In the genomic region with DNA sequence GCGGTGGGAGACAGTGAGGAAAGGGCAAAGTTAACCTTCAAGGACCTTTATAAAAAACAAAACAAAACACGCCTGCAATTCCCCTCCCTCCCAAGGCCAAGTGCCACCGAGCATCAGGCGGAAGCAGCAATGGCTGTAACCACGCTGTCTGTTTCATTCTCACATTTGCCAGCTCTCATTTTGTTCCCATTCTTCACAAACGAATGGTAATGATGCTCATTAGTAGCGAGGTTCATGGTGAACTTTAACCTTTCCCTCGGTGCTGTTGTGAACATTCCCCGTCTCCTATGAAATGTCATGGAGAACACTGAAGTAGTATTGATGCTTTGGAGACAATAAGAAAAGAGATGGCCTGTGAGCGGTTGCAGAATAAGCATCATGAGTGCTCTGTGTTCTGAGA, we compare ENCODE assay signal across 19 mouse cellular contexts.
"Had no signal": no experiment of that assay in that cellular context is flagged by ENCODE, and none has a peak within 500 bp of the region (broad histone marks: within the 10 kb centered on the region; RNA-seq: fewer than 3 reads in every experiment).

No protein-coding gene starts in this region.

- ATAC-seq: liver, postnatal 0 days; lung, postnatal 0 days; midbrain, embryonic 13.5 days; midbrain, embryonic 15.5 days had no signal

- H3K4me2 ChIP-seq: liver, embryonic 15.5 days; lung, embryonic 15.5 days; midbrain, embryonic 11.5 days; midbrain, embryonic 13.5 days; midbrain, embryonic 15.5 days; neural tube, embryonic 12.5 days; stomach, embryonic 15.5 days had no signal

- DNase-seq: liver, postnatal 0 days; lung, adult 2 months; lung, postnatal 14 days; lung, postnatal 36 days; right cerebral cortex, postnatal 14 days; thymus, adult 2 months; thymus, postnatal 25 days; thymus, postnatal 4 days had no signal

- H3K4me3 ChIP-seq: liver, embryonic 15.5 days; lung, embryonic 15.5 days; megakaryocyte, embryonic 14.5 days; midbrain, embryonic 13.5 days; midbrain, embryonic 15.5 days; neural tube, embryonic 12.5 days; stomach, embryonic 15.5 days had no signal

- H3K4me1 ChIP-seq: liver, embryonic 15.5 days; lung, embryonic 15.5 days; megakaryocyte, embryonic 14.5 days; midbrain, embryonic 13.5 days; midbrain, embryonic 15.5 days; stomach, embryonic 15.5 days had no signal

- H3K27me3 ChIP-seq: liver, embryonic 15.5 days; lung, embryonic 15.5 days; megakaryocyte, embryonic 14.5 days; midbrain, embryonic 13.5 days; midbrain, embryonic 15.5 days; neural tube, embryonic 12.5 days; stomach, embryonic 15.5 days had no signal

- H3K9me3 ChIP-seq: liver, embryonic 15.5 days; lung, embryonic 15.5 days; midbrain, embryonic 13.5 days; midbrain, embryonic 15.5 days; neural tube, embryonic 12.5 days; stomach, embryonic 15.5 days had no signal

- H3K9ac ChIP-seq: liver, embryonic 15.5 days; liver, postnatal 0 days; lung, embryonic 15.5 days; midbrain, embryonic 13.5 days; midbrain, embryonic 15.5 days; neural tube, embryonic 12.5 days; stomach, embryonic 15.5 days had no signal

- H3K36me3 ChIP-seq: liver, embryonic 15.5 days; lung, embryonic 15.5 days; midbrain, embryonic 13.5 days; midbrain, embryonic 15.5 days; neural tube, embryonic 12.5 days; stomach, embryonic 15.5 days had no signal

- H3K27ac ChIP-seq: liver, embryonic 15.5 days; lung, embryonic 15.5 days; macrophage; midbrain, embryonic 13.5 days; midbrain, embryonic 15.5 days; neural tube, embryonic 12.5 days; stomach, embryonic 15.5 days; stomach, postnatal 0 days had no signal
